Mouse (Mus musculus) erythroblast, embryonic 14.5 days (primary cell): ENCODE results near the gene Gm47995. TPM values are rescaled to one million over a fixed set of nuclear protein-coding genes. Genes with fewer than 3 reads are reported as not detected.

ENCODE experiments used
- H3K27me3 ChIP-seq: 2 replicates; pipeline ENCODE4 v1.6.1; 2012; ENCODE audit warnings: inconsistent platforms; ENCODE audit not compliant: control insufficient read depth
- H3K36me3 ChIP-seq: 2 replicates; pipeline ENCODE4 v1.6.1; 2012; ENCODE audit warnings: mild to moderate bottlenecking, inconsistent platforms; ENCODE audit not compliant: control insufficient read depth
- H3K4me1 ChIP-seq: 2 replicates; pipeline ENCODE4 v1.6.1; 2012; ENCODE audit warnings: inconsistent platforms; ENCODE audit not compliant: control insufficient read depth
- H3K4me3 ChIP-seq: replicated peaks from 2 replicates; pipeline ENCODE3; 2012; ENCODE audit warnings: moderate library complexity, mild to moderate bottlenecking, inconsistent platforms
- H3K9me3 ChIP-seq: 2 replicates; pipeline ENCODE4 v1.6.1; 2012; ENCODE audit warnings: low read length, inconsistent platforms, mixed read lengths; ENCODE audit not compliant: control insufficient read depth
- GATA1 ChIP-seq: IDR thresholded peaks from 2 replicates; pipeline ENCODE4 v1.6.1; 2012; ENCODE audit warnings: low read length, inconsistent platforms, mixed read lengths
- TAL1 ChIP-seq: IDR thresholded peaks from 3 replicates; pipeline ENCODE4 v1.6.1; 2012; ENCODE audit warnings: low read length, inconsistent platforms, mixed read lengths
- polyA plus RNA-seq: library from polyadenylated mRNA; stranded (reverse); fragments of >175 nt; gene quantifications from 2 replicates; pipeline ENCODE4 v1.2.3, GENCODE M21; 2012

Gene Gm47995
- polyA plus RNA-seq, 1 experiment, result not detected

DNA sequence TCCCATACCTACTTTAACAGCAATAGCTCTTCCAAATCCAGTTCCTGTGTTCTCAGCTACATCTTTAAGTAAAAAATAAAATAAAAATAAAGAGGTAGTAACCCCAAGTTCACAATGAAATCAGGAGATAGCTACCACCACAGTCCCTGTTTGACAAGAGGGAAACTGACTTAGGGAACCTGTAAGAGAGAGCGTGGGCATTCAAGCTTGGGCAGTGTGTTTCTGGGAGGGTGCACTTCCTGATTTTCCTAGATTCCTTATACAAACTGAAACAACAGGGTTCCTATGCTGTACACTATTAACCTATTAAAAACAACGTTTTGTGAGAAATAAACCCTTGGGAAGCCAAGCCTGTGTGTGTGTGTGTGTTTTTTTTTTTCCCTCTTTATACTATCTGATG is 16.6 kb downstream of the Gm47995 start:
- Histone ChIP-seq H3K27me3 (peaks cover 11% of the 10 kb centered on the region), H3K36me3 (no peaks in the 10 kb centered on the region), H3K4me1 (peaks cover 7% of the 10 kb centered on the region), H3K4me3 (no peak overlapping the region), H3K9me3 (no peaks in the 10 kb centered on the region)
- TF ChIP-seq GATA1 (no peak), TAL1 (no peak)

DNA sequence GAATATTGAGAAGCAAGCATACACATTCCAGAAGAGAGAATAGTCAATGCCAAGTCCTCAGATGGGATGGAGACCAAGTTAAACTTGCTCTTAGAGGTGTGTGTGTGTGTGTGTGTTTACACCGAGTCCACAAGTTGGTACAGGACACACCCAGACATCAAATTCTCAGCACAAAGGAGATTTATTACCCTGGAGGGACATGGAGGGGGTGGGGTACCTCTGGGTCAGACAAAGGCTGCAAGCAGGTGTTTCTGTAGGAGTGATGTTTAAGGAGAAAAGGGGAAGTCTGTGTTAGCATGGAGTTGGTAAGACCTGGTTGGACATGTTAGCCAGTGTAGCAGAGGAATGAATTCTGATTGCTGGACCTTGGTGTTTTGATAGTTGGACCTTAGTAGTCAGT is 17.7 kb downstream of the Gm47995 start:
- H3K9me3 ChIP-seq, result no peaks in the 10 kb centered on the region
- H3K4me1 ChIP-seq, result peaks cover 5% of the 10 kb centered on the region
- peaks cover 11% of the 10 kb centered on the region for H3K27me3 ChIP-seq
- no peak for TF ChIP-seq TAL1
- no peak for TF ChIP-seq GATA1
- H3K36me3 ChIP-seq, result no peaks in the 10 kb centered on the region
- H3K4me3 ChIP-seq, result no peak overlapping the region

DNA sequence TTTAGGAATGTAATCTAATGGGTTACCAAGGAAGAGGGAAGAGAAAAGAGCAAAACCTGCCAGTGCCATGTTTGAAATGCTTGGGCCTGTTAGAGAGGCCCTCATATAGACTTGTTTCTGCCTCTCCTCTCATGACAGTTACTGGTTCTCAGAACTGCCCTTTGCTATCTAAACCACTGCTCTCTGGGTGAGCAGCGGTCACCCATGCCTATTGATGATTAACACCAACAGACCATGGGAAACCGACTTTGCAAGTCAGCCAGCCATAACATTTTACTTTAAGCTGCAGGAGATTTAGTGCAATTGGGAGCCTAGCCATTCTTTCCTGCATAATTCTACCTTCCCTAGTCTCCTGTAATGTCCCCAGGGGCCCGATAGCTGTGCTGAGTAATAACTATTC is 18.2 kb downstream of the Gm47995 start:
- no peaks in the 10 kb centered on the region for H3K36me3 ChIP-seq
- H3K9me3 ChIP-seq, result no peaks in the 10 kb centered on the region
- H3K4me3 ChIP-seq, result no peak overlapping the region
- TF ChIP-seq GATA1, result no peak
- TF ChIP-seq TAL1, result no peak
- peaks cover 5% of the 10 kb centered on the region for H3K4me1 ChIP-seq
- peaks cover 11% of the 10 kb centered on the region for H3K27me3 ChIP-seq

DNA sequence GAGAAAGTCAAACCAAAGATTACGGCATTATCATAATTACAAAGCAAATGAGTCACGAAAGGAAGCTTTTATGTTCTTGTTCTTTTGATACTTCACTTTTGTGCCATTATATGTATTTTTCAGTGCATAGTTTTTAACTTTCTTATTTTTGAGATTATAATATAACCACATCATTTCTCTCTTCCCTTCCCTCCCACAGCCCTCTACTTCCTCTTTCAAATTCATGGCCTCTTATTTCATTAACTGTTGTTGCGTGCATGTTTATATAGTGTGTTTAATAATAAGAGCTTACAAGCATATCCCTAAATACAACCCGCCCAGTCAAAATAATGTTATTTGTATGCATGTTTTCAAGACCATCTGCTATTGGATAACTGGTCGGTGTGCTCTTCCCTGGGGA is 20.8 kb downstream of the Gm47995 start:
- Histone ChIP-seq H3K36me3 (no peaks in the 10 kb centered on the region), H3K27me3 (peaks cover 4% of the 10 kb centered on the region; the same call in 1 of the 2 replicates), H3K9me3 (no peaks in the 10 kb centered on the region), H3K4me3 (no peak overlapping the region), H3K4me1 (peaks cover 3% of the 10 kb centered on the region)
- no peak for TF ChIP-seq GATA1
- TF ChIP-seq TAL1, result no peak

DNA sequence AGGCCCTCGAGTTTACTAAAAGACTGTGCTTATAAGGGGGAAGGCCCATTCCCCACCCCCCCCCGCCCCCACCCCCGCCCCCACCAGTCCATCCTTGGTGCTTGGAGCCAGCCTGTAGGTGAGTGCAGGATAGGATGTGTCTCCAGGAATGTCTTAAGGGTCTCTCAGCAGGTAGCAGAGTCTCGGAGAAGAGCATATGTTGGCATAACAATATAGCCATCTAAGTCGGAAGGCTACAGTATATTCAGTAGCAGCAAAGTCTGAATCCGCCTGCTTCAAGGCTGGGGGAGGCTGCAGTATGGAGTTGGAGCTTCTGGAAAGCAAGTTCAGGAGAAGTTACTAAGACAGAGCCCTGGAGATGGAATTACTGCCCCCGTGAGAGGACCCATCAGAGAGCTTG is 21.9 kb downstream of the Gm47995 start:
- Histone ChIP-seq H3K4me1 (peaks cover 3% of the 10 kb centered on the region), H3K4me3 (no peak overlapping the region), H3K36me3 (no peaks in the 10 kb centered on the region), H3K27me3 (no peaks in the 10 kb centered on the region), H3K9me3 (no peaks in the 10 kb centered on the region)
- no peak for TF ChIP-seq TAL1
- TF ChIP-seq GATA1, result no peak

DNA sequence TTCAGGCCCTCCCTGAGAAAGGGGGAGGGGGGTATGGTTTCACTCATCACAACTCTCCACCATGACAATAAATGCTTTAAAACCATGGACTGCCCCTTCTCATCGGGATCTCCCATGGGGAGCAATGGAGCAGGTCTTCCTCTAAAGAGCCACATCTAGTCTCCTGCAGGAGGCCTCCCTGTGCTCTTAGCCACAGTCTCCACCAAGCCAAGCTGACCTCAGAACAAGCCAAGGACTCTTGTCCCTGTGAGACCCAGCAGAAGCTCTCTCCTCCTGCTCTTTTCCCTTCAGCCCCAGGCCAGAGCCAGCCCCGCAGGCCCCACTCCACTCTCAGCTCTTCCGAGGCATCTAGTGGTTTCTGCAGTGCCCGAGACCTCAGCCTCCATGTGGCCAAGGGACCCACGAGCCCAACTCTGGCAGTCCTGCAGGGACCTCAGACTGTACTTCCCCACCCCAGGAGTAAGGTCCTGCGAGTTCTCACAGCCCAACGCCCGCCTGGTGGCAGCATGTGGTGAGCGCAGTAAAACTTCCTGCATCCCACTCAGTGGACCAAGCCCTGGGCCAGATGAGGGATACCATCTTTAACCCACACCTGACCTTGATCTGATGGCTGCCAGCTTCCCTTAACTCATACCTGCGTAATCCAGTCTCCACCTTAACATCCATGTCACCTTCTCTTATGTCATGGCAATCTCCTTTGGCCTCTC is 24.5 kb downstream of the Gm47995 start:
- Histone ChIP-seq H3K9me3 (no peaks in the 10 kb centered on the region), H3K36me3 (no peaks in the 10 kb centered on the region), H3K27me3 (no peaks in the 10 kb centered on the region), H3K4me3 (no peak overlapping the region), H3K4me1 (no peaks in the 10 kb centered on the region)
- no peak for TF ChIP-seq GATA1
- TF ChIP-seq TAL1, result no peak

DNA sequence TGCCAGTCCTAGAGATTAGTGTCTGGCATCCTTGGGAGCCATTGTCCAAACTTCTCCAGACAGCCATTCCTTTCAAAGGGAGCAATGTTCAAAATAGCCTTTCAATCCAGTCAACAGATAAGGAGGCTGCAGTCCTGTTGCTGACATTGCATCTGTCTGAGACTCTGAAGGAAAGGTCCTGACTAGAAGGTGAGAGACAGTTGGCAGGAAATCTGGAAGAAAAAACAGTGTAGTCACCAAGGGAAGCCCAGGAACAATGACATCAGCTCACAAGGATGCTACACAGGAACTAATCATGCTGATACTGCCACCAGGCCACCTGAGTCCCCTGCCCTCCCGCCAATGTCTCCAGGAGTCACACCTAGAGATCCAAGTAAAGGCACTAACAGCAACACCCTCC is 25.1 kb downstream of the Gm47995 start:
- Histone ChIP-seq H3K27me3 (no peaks in the 10 kb centered on the region), H3K4me1 (no peaks in the 10 kb centered on the region), H3K9me3 (no peaks in the 10 kb centered on the region), H3K36me3 (no peaks in the 10 kb centered on the region), H3K4me3 (no peak overlapping the region)
- TF ChIP-seq TAL1 (no peak), GATA1 (no peak)

DNA sequence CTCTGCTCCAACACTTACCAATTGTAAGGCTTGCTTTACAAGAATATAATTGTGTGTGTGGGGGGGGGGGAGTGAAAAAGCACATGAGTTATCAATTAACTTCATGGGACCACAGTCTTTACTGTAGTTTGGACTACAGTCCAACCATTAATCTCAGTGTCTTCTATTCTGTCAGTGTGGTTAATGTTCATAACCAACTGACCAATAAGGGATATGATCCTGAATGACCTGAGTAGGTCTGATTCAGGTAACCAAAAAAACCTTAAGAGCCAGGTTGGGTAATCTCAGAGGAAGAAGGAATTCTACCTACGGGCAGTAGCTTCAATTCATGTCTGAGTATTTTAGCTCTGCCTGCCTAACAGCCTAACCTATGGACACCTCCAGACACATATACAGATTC is 26.3 kb downstream of the Gm47995 start:
- Histone ChIP-seq H3K4me3 (no peak overlapping the region), H3K36me3 (no peaks in the 10 kb centered on the region), H3K27me3 (no peaks in the 10 kb centered on the region), H3K4me1 (no peaks in the 10 kb centered on the region), H3K9me3 (no peaks in the 10 kb centered on the region)
- TF ChIP-seq GATA1 (no peak), TAL1 (no peak)

DNA sequence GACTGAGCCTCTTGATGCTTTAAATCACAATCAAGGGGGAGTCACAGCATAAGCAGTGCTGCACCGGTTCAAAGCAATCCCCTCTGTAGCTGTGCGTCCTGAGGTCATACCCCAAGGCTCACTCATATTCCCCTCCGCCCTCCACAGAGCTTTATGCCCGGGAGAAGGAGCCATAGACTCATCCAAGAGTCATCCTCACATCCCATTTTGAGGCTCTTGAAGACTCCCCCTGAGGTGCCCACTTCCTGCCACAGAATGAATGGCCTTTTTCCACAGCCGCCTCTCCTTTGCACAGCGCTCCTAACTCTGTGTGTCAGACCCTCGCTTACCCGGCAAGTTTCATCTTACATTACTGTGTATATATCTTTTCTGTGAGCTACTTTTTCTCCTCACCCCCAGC is 29.3 kb downstream of the Gm47995 start:
- TF ChIP-seq TAL1 (no peak), GATA1 (no peak)
- Histone ChIP-seq H3K36me3 (no peaks in the 10 kb centered on the region), H3K4me3 (no peak overlapping the region), H3K9me3 (no peaks in the 10 kb centered on the region), H3K27me3 (no peaks in the 10 kb centered on the region), H3K4me1 (no peaks in the 10 kb centered on the region)
